Mouse (Mus musculus) G1E (cell line): ENCODE measurements around the gene Emp2. TPM values are rescaled to one million over a fixed set of nuclear protein-coding genes. Genes with fewer than 3 reads are reported as not detected.

Experiments
- ATAC-seq: 2 replicates; pipeline ENCODE4 v1.8.0; 2016; ENCODE audit warnings: mild to moderate bottlenecking; ENCODE audit not compliant: insufficient number of reproducible peaks, poor library complexity, low FRiP score, severe bottlenecking; ENCODE audit errors: extremely low read depth
- DNase-seq: peaks from one replicate; pipeline ENCODE4 v3.0.0; 2012; ENCODE audit warnings: low spot score
- H3K27me3 ChIP-seq: 2 replicates; pipeline ENCODE4 v1.6.1; 2012; ENCODE audit warnings: mild to moderate bottlenecking, low read length, inconsistent platforms; ENCODE audit not compliant: insufficient read depth
- H3K36me3 ChIP-seq: replicated peaks from 2 replicates; pipeline ENCODE3; 2012; ENCODE audit warnings: mild to moderate bottlenecking, inconsistent platforms
- H3K4me1 ChIP-seq: 2 replicates; pipeline ENCODE4 v1.6.1; 2012; ENCODE audit warnings: low read depth, low read length, inconsistent platforms, mixed read lengths; ENCODE audit not compliant: insufficient read depth
- H3K4me3 ChIP-seq: 2 replicates; pipeline ENCODE4 v1.5.1; 2012; ENCODE audit warnings: low read depth, mild to moderate bottlenecking, inconsistent platforms, low read length, moderate library complexity, mixed read lengths
- H3K9me3 ChIP-seq: replicated peaks from 2 replicates; pipeline ENCODE4 v1.6.1; 2012; ENCODE audit warnings: inconsistent platforms
- CTCF ChIP-seq: IDR thresholded peaks from 2 replicates; pipeline ENCODE4 v1.5.1; 2012; ENCODE audit warnings: low read depth, low read length, inconsistent platforms, mixed read lengths
- GATA1 ChIP-seq: IDR thresholded peaks from 2 replicates; pipeline ENCODE4 v1.6.1; 2012; ENCODE audit warnings: borderline replicate concordance, low read length, inconsistent platforms, mixed read lengths
- GATA2 ChIP-seq: IDR thresholded peaks from 2 replicates; pipeline ENCODE4 v1.6.1; 2012; ENCODE audit warnings: low read depth, low read length, inconsistent platforms, borderline replicate concordance
- POLR2AphosphoS5 ChIP-seq: IDR thresholded peaks from 2 replicates; pipeline ENCODE4 v1.6.1; 2012; ENCODE audit warnings: low read depth, low read length, inconsistent platforms; ENCODE audit not compliant: insufficient replicate concordance
- TAL1 ChIP-seq: conservative IDR thresholded peaks from 2 replicates; pipeline ENCODE4 v1.6.1; 2012; ENCODE audit warnings: low read depth, low read length, inconsistent platforms, mixed read lengths
- polyA plus RNA-seq: library from polyadenylated mRNA; stranded (reverse); fragments of >175 nt; gene quantifications from 2 replicates; pipeline ENCODE4 v1.2.3, GENCODE M21; 2012
- total RNA-seq, 2 experiments: library from RNA; stranded (forward) in 1 of 2; stranded (reverse) in 1 of 2; fragments of 200-1000 nt in 1 of 2; fragments of >200 nt in 1 of 2; fragmentation: Nextera tagmentation in 1 of 2; gene quantifications; 2 replicates each; pipeline ENCODE4 v1.2.3; 2014 to 2017

Gene Emp2
- total and polyA plus RNA-seq, 3 experiments, result 0.11 TPM; not detected in 2

GRCm38 (mm10) chr16:10337422-10338197 is 23.8 kb upstream of the Emp2 start:
- Histone ChIP-seq H3K27me3 (0 out of 2 replicates have a peak, but pooled peaks cover 3% of the 10 kb centered on the region), H3K9me3 (no peaks in the 10 kb centered on the region; the same call in 1 of the 2 replicates), H3K36me3 (no peaks in the 10 kb centered on the region), H3K4me3 (no peak overlapping the region), H3K4me1 (no peaks in the 10 kb centered on the region)
- DNase-seq, result no peak
- ATAC-seq, result no peak
- TF ChIP-seq GATA1, result no peak
- no peak for TF ChIP-seq TAL1
- no peak for TF ChIP-seq GATA2
- TF ChIP-seq CTCF, result no peak
- no peak for TF ChIP-seq POLR2AphosphoS5

- Histone ChIP-seq H3K4me1 (no peaks in the 10 kb centered on the region), H3K4me3 (no peak overlapping the region), H3K27me3 (0 out of 2 replicates have a peak, but pooled peaks cover 3% of the 10 kb centered on the region), H3K9me3 (no peaks in the 10 kb centered on the region; the same call in 1 of the 2 replicates), H3K36me3 (no peaks in the 10 kb centered on the region)
- DNase-seq, result no peak
- ATAC-seq, result no peak
- no peak for TF ChIP-seq POLR2AphosphoS5
- no peak for TF ChIP-seq GATA1
- no peak for TF ChIP-seq CTCF
- TF ChIP-seq GATA2, result no peak
These were observed 23.0 kb upstream of the Emp2 start for GRCm38 (mm10) chr16:10336454-10337421.

GRCm38 (mm10) chr16:10335953-10336352 is 22.2 kb upstream of the Emp2 start:
- Histone ChIP-seq H3K27me3 (peaks cover 9% of the 10 kb centered on the region; the same call in 1 of the 2 replicates), H3K36me3 (no peaks in the 10 kb centered on the region), H3K4me3 (no peak overlapping the region), H3K4me1 (no peaks in the 10 kb centered on the region), H3K9me3 (no peaks in the 10 kb centered on the region; the same call in 1 of the 2 replicates)
- DNase-seq (no peak), ATAC-seq (no peak)
- TF ChIP-seq POLR2AphosphoS5 (no peak), CTCF (no peak), TAL1 (no peak), GATA2 (no peak), GATA1 (no peak)

GRCm38 (mm10) chr16:10332732-10333131 is 19.0 kb upstream of the Emp2 start:
- no peak overlapping the region for H3K4me3 ChIP-seq
- H3K4me1 ChIP-seq, result no peaks in the 10 kb centered on the region
- no peak for TF ChIP-seq POLR2AphosphoS5
- TF ChIP-seq GATA2, result no peak
- TF ChIP-seq GATA1, result no peak
- TF ChIP-seq TAL1, result no peak
- no peak for TF ChIP-seq CTCF
- DNase-seq (no peak), ATAC-seq (no peak)
- H3K9me3 ChIP-seq, result no peaks in the 10 kb centered on the region
- H3K27me3 ChIP-seq, result peaks cover 9% of the 10 kb centered on the region; the same call in 1 of the 2 replicates
- H3K36me3 ChIP-seq, result no peaks in the 10 kb centered on the region

- no peak for DNase-seq
- ATAC-seq, result no peak
- TF ChIP-seq CTCF (no peak), GATA2 (no peak), GATA1 (no peak), TAL1 (no peak), POLR2AphosphoS5 (no peak)
These were observed 17.1 kb upstream of the Emp2 start for GRCm38 (mm10) chr16:10330586-10331495.

More at GRCm38 (mm10) chr16:10330586-10331495, 17.1 kb upstream of the Emp2 start:
- no peaks in the 10 kb centered on the region for H3K4me1 ChIP-seq
- H3K4me3 ChIP-seq, result no peak overlapping the region
- H3K36me3 ChIP-seq, result no peaks in the 10 kb centered on the region
- no peaks in the 10 kb centered on the region for H3K9me3 ChIP-seq
- peaks cover 9% of the 10 kb centered on the region; the same call in 1 of the 2 replicates for H3K27me3 ChIP-seq
